Mouse (Mus musculus) right cerebral cortex, adult 18-20 months (tissue): Measurements from ENCODE around the gene Mrnip.
A peak's percentile ranks its signal among the peaks of the same experiment; 100 is the strongest.

Experiments used
- DNase-seq: peaks from one replicate; pipeline ENCODE4 v3.0.0; 2022; ENCODE audit warnings: mixed read lengths

Mrnip gene

DNA sequence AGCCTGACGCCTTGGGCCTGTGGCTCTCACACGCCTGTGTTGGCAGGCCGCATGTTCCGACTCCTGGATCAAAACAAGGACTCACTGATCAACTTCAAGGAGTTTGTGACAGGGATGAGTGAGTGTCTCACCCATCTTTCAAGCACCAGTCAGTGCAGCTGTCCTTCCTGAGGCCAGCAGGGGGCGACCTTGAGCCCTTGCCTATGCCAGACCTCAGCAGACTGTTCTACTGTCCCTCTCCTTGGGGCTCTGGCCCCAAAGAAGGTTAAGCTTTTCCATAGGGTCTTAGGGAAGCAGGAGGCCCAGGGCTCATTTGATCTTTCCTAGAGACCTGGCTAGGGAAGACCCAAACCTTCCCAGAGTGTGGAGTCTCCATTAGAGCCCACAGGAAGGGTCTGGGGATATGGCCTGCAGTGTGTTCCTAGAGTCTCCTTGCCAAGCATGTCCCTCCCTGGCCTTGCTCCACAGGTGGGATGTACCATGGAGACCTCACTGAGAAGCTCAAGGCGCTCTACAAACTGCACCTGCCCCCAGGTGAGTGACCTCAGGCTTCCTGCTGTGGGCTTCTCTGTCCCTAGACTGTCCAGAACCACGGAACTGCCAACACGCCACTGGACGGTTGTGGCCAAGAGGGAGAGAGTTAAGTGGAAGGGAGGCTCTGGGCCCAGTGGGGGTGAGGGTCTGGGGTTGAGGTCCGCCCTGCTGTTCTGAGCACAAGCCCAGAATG lies 12.5 kb upstream of the Mrnip start:
- DNase-seq = no peak

GRCm38 (mm10) chr11:50162338-50163050 lies 11.8 kb upstream of the Mrnip start:
- DNase-seq = no peak

DNA sequence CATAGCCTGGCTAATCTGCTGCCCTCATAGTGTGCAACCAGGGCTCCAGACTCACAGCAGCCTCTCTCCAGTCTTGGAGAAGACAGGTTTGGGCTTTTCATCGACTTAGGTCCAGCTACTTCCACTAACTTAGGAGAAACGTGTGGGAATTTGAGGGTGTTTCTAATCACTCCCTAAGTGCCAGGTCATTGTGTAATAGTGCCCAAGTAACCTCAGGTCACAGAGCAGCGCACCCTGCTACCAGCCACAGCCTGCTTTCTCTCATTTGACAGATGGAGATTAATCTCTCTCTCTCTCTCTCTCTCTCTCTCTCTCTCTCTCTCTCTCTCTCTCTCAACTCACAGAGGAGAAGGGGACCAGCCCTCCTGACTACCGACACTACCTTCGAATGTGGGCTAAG lies 5.9 kb upstream of the Mrnip start:
- no peak for DNase-seq

- peak; percentile 99 for DNase-seq
Measured at GRCm38 (mm10) chr11:50174730-50175187, 515 bp downstream of the Mrnip start.

DNA sequence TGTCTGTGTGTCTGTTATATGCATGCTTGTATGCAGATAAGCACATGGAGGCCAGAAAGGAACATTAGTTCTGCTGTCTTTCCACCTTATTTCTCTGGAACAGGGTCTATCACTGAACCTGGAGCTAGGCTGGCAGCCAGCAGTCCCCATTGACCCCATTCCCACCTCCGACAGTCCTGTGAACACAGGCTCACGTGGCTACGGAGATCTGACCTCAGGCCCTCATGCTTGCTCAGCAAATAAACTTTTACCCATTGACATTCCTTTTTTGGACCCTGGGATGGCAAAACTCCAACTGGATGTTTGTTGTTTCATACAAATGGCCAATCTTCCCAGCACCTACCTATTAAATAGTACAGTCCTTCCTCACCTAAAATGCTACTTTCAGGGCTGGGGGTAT lies 2.1 kb downstream of the Mrnip start:
- no peak for DNase-seq

- DNase-seq = peak; percentile 49
Measured at GRCm38 (mm10) chr11:50177111-50177510, 2.9 kb downstream of the Mrnip start.

- DNase-seq = no peak
Measured at GRCm38 (mm10) chr11:50178532-50179488, 4.6 kb downstream of the Mrnip start.

DNA sequence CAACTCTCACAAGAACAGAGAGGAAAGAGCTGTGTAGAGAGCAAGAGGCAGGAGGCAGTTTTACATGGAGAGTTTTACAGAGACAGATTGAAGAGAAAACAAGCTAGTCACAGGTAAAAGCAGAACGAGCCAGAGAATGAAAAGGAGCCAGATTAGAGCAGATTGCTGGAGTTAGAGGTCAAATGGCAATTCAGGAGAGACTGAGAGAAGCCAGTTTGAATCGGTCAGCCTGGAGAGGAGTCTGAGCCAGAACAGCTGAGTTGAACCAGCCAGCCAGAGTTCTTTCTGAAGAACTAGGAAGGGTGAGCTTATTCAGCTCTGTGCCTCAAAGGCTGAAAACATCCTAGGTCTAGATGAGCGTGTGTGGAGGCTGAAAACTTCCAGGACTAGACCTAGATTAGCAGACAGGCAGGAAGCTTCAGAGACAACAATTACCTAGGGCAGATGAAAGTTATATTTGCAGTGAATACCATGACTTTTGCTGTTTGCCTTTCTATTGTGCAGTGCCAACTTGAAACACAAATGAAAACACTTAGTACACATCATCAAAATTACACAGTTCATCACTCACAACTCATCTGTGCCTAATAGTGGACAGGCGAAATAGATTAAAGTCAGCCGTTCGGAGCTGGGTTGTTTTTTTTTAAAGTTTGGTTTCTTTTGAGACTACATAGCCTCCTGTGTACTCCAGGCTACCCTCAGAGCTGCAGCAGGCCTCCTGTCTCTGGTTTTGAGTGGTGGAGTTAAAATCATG lies 6.4 kb downstream of the Mrnip start:
- DNase-seq = no peak

DNA sequence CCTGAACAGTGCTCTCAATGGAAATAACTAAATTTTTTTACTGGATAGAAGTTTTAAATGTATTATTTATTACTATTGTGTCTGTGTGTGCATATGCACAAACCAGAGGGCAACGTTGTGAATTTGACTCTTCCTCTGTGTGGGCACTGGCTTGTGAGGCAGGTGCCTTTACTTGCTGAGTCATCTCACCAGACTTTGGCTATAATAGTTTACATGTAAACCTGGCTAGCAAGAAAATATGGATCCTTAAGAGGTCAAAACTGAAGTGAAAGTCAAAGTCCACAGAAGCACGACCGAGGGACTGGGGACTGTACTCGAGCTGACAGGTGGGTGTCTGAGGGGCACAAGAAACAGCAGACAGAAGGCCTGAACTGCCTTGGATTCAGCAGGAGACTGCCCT lies 8.5 kb downstream of the Mrnip start:
- DNase-seq = no peak

- no peak for DNase-seq
Measured at GRCm38 (mm10) chr11:50184788-50185187, 10.5 kb downstream of the Mrnip start.

- DNase-seq = no peak
Measured at GRCm38 (mm10) chr11:50188682-50189081, 14.4 kb downstream of the Mrnip start.

DNA sequence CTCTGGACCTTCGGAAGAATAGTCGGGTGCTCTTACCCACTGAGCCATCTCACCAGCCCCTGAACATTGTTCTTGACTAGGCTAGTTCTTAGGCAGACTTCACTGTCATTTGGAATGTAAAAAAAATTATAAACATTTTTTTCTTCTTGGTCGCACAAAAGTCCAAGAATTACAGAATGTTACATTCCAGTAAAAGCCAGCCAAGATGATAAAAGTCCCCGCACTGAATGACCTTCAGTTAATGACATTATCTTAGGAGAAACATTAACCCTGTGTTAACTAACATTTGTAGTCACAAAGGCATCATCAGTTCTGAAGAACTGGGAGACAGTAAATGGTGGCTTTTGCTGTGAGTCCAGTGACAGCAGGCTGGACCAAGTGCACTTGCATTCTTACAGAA lies 16.1 kb downstream of the Mrnip start:
- no peak for DNase-seq

GRCm38 (mm10) chr11:50192278-50192677 lies 18.0 kb downstream of the Mrnip start:
- DNase-seq = no peak

- DNase-seq = no peak
Measured at GRCm38 (mm10) chr11:50194070-50194469, 19.8 kb downstream of the Mrnip start.

- no peak for DNase-seq
Measured at GRCm38 (mm10) chr11:50194793-50195192, 20.5 kb downstream of the Mrnip start.

GRCm38 (mm10) chr11:50197500-50197899 lies 23.3 kb downstream of the Mrnip start:
- DNase-seq = no peak

GRCm38 (mm10) chr11:50198219-50198846 lies 24.1 kb downstream of the Mrnip start:
- no peak for DNase-seq

DNA sequence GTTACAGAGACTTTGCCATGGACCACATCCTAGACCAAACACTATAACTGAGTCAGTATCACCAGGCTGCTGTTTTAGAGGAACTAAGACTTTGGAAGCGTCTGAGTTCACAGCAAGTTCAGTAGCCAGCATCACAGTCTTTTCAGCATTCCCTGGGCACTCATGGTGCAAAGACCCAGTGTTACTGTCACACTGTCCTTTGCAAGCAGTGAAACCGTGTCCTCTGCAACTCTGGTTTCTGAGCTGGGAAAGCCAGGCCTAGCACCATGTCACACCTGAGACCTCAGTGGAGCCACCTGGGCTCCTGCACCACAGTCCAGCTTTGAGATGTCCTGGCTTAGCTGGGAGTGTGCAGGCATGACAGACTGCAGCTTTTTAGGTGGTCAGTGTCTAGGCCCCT lies 24.7 kb downstream of the Mrnip start:
- DNase-seq = no peak

- no peak for DNase-seq
Measured at GRCm38 (mm10) chr11:50200613-50201012, 26.4 kb downstream of the Mrnip start.

- no peak for DNase-seq
Measured at GRCm38 (mm10) chr11:50201590-50201989, 27.3 kb downstream of the Mrnip start.

DNA sequence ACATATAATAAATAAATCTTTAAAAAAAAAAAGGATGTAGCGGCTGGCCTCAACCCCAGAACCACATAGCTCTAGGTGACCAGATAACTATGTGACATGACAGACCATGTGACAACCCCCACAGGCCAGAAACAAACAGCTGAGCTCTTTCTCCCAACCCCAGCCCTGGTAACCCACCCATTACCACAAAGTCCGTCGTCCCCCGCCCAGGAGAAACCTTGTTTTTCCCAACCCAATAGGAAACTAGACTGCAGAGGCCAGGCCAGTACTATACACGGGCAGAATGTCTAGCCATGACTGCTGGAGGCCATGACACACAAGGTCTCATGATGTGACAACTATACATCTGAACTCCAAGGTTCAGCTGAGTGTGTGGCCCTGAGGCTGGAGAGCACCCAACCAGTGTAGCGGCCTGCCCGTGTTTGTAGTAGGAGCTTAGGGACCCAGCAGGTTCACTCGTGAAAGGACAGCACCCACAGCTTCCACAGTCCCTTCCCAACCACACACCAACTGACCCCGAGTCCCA lies 29.1 kb downstream of the Mrnip start:
- no peak for DNase-seq

DNA sequence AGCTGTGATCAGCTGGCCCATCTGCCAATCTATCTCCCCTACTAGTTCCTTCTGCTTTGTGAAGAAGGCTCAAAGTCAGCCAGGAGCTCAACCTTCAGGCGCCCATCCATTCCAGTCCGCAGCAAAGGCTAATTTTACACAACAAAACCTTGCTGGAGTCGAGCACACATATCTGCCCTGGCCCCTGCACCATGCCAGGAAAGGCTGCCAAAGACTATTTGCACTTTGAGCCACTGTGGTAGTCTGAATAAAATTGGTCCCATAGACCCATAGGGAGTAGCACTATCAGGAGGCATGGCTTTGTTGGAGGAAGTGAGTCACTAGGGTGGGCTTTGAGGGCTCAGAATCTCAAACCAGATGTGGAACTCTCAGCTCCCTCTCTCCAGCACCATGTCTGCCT lies 31.2 kb downstream of the Mrnip start:
- no peak for DNase-seq
